Mouse (Mus musculus) bone marrow, adult 2 months (tissue): ENCODE data around the gene Gm49393.

Experiments
- CTCF ChIP-seq: fragments of 200-500 bp; IDR thresholded peaks from 2 replicates; pipeline ENCODE4 v1.5.1; 2011; ENCODE audit warnings: low read length, control low read depth; ENCODE audit not compliant: control insufficient read depth, insufficient read depth
- POLR2A ChIP-seq: fragments of 200-500 bp; IDR thresholded peaks from 2 replicates; pipeline ENCODE4 v1.6.1; 2011; ENCODE audit warnings: low read depth, mild to moderate bottlenecking, control low read depth, low read length, borderline replicate concordance; ENCODE audit not compliant: control insufficient read depth

DNA sequence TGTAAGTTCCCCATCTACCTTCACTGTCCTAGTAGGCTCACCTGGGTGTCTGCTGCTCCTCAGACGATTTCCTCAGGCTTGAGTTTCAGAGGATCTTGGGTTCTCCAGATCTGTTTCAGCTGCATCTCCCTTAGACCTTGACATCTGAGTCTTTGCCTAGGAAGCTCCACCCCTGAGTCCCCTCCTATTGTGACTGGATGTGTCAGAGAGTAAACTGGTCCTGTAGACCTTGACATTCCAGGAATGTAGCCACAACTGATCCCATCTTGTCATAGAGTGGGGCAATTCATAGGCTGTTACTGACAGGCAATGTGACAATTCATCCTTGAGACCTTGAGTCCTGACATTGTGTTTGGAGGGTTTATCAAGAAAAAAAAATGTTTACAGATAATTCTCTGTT lies 71.1 kb downstream of the Gm49393 start, which contains the start of gene 4930486L24Rik:
- TF ChIP-seq POLR2A (no peak), CTCF (no peak)
